Mouse (Mus musculus) layer of hippocampus, postnatal 10 days (tissue): ENCODE measurements at regions not wholly inside any gene's neighbourhood (a gene's known extent, or its start where the extent isn't known, plus 50 kb on each side); places are given as distances from the start of the nearest gene placed in this dataset.

Experiments used
- DNase-seq, 2 experiments: peaks; one replicate each; pipeline ENCODE4 v3.0.0; 2021; ENCODE audit warnings: low spot score in 2 of 2

GRCm38 (mm10) chr16:64068787-64069673, 205.1 kb upstream of the Epha3 start:
- DNase-seq, result peak in 1 of 2 experiments; percentile 18

DNA sequence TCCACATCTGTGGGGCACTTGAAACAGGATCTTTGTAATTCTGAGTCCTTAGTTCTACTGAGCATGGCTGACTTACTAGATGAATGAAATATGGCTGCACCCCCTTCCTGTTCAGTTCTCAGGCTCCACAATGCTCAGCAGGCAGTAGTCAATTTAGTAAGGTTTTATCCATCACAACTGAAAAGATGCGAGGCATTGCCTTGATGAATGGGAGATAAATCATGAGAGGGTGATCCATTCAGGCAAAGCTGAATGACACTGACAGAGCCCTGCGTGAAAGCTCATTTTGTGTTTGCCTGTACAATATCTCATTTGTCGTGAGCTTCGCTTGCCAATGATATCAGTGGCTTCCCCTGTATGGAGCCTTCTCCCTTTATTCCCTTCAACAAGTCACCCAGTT, 198.6 kb upstream of the Epha3 start:
- DNase-seq, result no peak

GRCm38 (mm10) chr16:64058712-64059111, 194.7 kb upstream of the Epha3 start:
- no peak for DNase-seq

DNA sequence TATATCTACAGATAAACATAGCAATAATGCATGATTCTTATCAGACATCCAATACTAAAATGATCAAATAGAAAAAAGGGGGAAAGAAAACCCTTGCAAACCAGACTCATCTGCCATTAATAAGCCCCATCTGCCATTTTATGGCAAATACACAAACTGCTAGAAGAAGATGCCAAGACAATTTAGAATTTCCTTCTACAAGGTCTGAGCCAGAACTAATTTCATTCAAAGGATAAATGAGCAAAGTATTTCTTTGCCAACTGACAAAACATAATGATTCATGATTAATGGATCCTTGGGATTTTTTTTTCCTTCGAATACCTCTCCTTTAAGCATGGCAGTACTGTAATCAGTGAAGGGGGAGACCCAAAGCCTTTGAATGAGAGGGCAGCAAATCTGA, 190.4 kb upstream of the Epha3 start:
- no peak for DNase-seq

GRCm38 (mm10) chr16:64048026-64048425, 184.1 kb upstream of the Epha3 start:
- no peak for DNase-seq

DNA sequence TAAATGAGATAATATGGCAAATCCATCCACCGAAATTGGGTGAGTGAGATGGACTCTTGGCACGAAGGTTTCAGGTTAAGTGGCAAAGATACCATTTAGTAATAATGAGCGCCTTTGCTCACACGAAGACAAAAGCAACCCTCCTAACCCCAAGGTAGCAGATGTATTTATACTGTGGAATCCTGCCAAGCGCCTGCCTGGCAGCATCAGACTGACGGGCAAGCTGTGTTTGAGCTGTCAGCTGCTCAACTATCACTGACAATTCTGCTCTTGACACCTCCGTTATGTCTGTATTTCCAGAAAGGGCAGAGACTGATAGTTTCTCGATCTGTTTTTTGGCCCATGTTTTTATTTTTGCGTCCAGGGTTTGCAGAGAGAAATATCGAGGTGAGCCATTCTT, 169.1 kb upstream of the Epha3 start:
- DNase-seq, result peak; percentile 33 to 47

GRCm38 (mm10) chr16:64023981-64024380, 160.0 kb upstream of the Epha3 start:
- no peak for DNase-seq

- DNase-seq, result no peak
Observed at GRCm38 (mm10) chr16:64000884-64001283, 136.9 kb upstream of the Epha3 start.

- DNase-seq, result no peak
Observed at GRCm38 (mm10) chr16:63967407-63967806, 103.4 kb upstream of the Epha3 start.

DNA sequence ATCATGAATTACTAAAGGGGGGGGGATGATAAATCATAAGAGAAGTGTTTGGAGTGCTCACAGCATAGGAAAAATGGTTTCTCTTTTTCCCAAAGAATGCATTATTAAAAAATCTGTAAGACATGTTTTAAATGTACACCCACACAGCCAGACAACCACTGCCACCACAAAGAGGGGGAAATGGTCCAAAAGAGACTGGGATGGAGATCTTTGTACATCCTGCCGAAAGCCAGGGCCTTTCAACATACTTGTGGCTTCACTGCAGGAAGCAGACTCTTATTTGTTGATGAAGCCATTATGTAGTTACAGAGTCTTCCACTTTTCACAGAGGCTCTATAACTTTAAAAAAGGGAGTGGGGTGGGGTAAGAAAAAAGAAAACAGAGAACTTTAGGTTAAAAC, 96.8 kb upstream of the Epha3 start:
- no peak for DNase-seq

- peak; percentile 8 to 21 for DNase-seq
Observed at GRCm38 (mm10) chr16:63958154-63958553, 94.2 kb upstream of the Epha3 start.

GRCm38 (mm10) chr16:63925195-63925594, 61.2 kb upstream of the Epha3 start:
- DNase-seq, result no peak

DNA sequence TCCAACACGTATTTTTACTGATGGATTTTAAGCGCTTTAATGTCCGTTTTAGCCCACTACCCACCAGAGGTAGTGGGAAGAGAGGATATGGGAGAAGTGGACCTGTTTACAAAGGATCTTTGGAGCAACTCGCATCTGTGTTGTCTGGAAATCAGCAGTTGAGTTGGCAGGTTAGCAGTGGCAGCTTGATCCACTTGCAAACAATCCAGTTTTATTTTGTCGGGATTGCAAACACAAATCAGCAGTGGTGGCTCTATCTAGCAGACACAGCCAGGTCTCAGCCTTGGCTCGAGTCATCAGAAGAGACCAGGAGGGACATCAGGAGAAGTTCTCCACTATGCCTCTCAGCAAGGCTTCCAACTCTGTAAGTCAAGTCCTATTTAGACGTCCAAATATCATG, 57.2 kb upstream of the Epha3 start:
- peak; percentile 7 to 20 for DNase-seq
